Mouse (Mus musculus) spleen, embryonic (tissue): ENCODE data around the gene Ubr7.

Experiments
- CTCF ChIA-PET: fragments of 350-600 bp; sonication (Branson Sonifier 250); formaldehyde crosslinking; loops from one replicate; lab custom pipeline; 2022; lab: Charles Lee

Ubr7 gene

GRCm38 (mm10) chr12:102743036-102743588, 14.7 kb upstream of the Ubr7 start:
- CTCF ChIA-PET: no interaction called here

- CTCF ChIA-PET: interaction anchor here (0.8 kb wide), 1 partner anchor 17 kb away, joined by 3 read pairs; no protein-coding TSS in a partner anchor
Measured at GRCm38 (mm10) chr12:102743589-102744574, 13.9 kb upstream of the Ubr7 start, which contains the start of the genes Moap1 and Tmem251. Gene Moap1, minus strand, starts transcription at chr12:102743661. Gene Tmem251, plus strand, starts transcription at chr12:102743762.

- CTCF ChIA-PET: interaction anchor here (0.8 kb wide), 1 partner anchor 17 kb away, joined by 3 read pairs; no protein-coding TSS in a partner anchor
Measured at GRCm38 (mm10) chr12:102744839-102745238, 12.9 kb upstream of the Ubr7 start.

- CTCF ChIA-PET: interaction anchor here (0.7 kb wide), 1 partner anchor 11 kb away, joined by 5 read pairs; no protein-coding TSS in a partner anchor
Measured at GRCm38 (mm10) chr12:102748256-102748655, 9.5 kb upstream of the Ubr7 start.

- CTCF ChIA-PET: no interaction called here
Measured at GRCm38 (mm10) chr12:102756304-102756703, 1.5 kb upstream of the Ubr7 start.

GRCm38 (mm10) chr12:102757055-102757688, 595 bp upstream of the Ubr7 start:
- CTCF ChIA-PET: interaction anchor here (0.6 to 0.7 kb wide), 2 partner anchors 17 to 33 kb away, joined by 6 to 9 read pairs; no protein-coding TSS in a partner anchor

- CTCF ChIA-PET: interaction anchor here (0.8 kb wide), 1 partner anchor 9 kb away, joined by 5 read pairs; no protein-coding TSS in a partner anchor
Measured at GRCm38 (mm10) chr12:102758403-102758756, 613 bp downstream of the Ubr7 start, which contains the start of gene Gm20604. Gene Gm20604, minus strand, starts transcription at chr12:102758672.

- CTCF ChIA-PET: no interaction called here
Measured at GRCm38 (mm10) chr12:102758936-102759335, 1.2 kb downstream of the Ubr7 start.

- CTCF ChIA-PET: interaction anchor here (0.7 to 0.8 kb wide), 2 partner anchors 17 to 42 kb away, joined by 3 read pairs; no protein-coding TSS in a partner anchor
Measured at GRCm38 (mm10) chr12:102761668-102762067, 3.9 kb downstream of the Ubr7 start.

GRCm38 (mm10) chr12:102763696-102764095, 5.9 kb downstream of the Ubr7 start:
- CTCF ChIA-PET: no interaction called here

GRCm38 (mm10) chr12:102769000-102769399, 11.2 kb downstream of the Ubr7 start:
- CTCF ChIA-PET: no interaction called here

GRCm38 (mm10) chr12:102771601-102772000, 13.8 kb downstream of the Ubr7 start:
- CTCF ChIA-PET: no interaction called here

GRCm38 (mm10) chr12:102772676-102773075, 14.9 kb downstream of the Ubr7 start:
- CTCF ChIA-PET: no interaction called here

- CTCF ChIA-PET: no interaction called here
Measured at GRCm38 (mm10) chr12:102776035-102776434, 18.3 kb downstream of the Ubr7 start.

GRCm38 (mm10) chr12:102778151-102778550, 20.4 kb downstream of the Ubr7 start:
- CTCF ChIA-PET: no interaction called here

- CTCF ChIA-PET: interaction anchor here (0.5 kb wide), 1 partner anchor 1970 kb away, joined by 6 read pairs; no protein-coding TSS in a partner anchor
Measured at GRCm38 (mm10) chr12:102779452-102779851, 21.7 kb downstream of the Ubr7 start.

- CTCF ChIA-PET: interaction anchor here (0.6 to 0.7 kb wide), 2 partner anchors 28 to 104 kb away, joined by 5 read pairs; no protein-coding TSS in a partner anchor
Measured at GRCm38 (mm10) chr12:102782841-102783240, 25.1 kb downstream of the Ubr7 start.

GRCm38 (mm10) chr12:102784899-102785592, 27.3 kb downstream of the Ubr7 start:
- CTCF ChIA-PET: no interaction called here

GRCm38 (mm10) chr12:102785593-102785985, 27.8 kb downstream of the Ubr7 start:
- CTCF ChIA-PET: no interaction called here

- CTCF ChIA-PET: no interaction called here
Measured at GRCm38 (mm10) chr12:102787927-102788326, 30.2 kb downstream of the Ubr7 start.

- CTCF ChIA-PET: no interaction called here
Measured at GRCm38 (mm10) chr12:102799528-102799927, 41.8 kb downstream of the Ubr7 start.
